Mouse (Mus musculus) erythroblast, embryonic 14.5 days (primary cell): ENCODE data around the gene Lyrm7.

Experiments
- GATA1 ChIP-seq: IDR thresholded peaks from 2 replicates; pipeline ENCODE4 v1.6.1; 2012; ENCODE audit warnings: low read length, inconsistent platforms, mixed read lengths
- TAL1 ChIP-seq: IDR thresholded peaks from 3 replicates; pipeline ENCODE4 v1.6.1; 2012; ENCODE audit warnings: low read length, inconsistent platforms, mixed read lengths

GRCm38 (mm10) chr11:54809582-54809981 lies 51.1 kb downstream of the Lyrm7 start:
- no peak for TF ChIP-seq TAL1
- TF ChIP-seq GATA1: no peak
